In genomic region chr9:71320246-71321155, GRCm38 (mm10) we compare ENCODE assay signal across 11 mouse cellular contexts.
DNase-seq lines count a peak whose midpoint lies in the region; ATAC-seq and TF ChIP-seq lines count a peak whose summit lies in the region.
"Had no signal": no experiment of that assay in that cellular context is flagged by ENCODE, and none has a peak within 500 bp of the region (broad histone marks: within the 10 kb centered on the region; RNA-seq: fewer than 3 reads in every experiment).

No protein-coding gene starts in this region.

- H3K27me3 ChIP-seq in limb, embryonic 14.5 days (ENCODE audit: control insufficient read depth, insufficient read depth, low read length), result no peaks in the 10 kb centered on the region
- H3K27me3 ChIP-seq in limb, embryonic 10.5 days (ENCODE audit: low read depth, poor library complexity, severe bottlenecking), result peaks cover 33% of the 10 kb centered on the region; the same call in 1 of the 2 replicates
- no peaks in the 10 kb centered on the region for H3K27me3 ChIP-seq in kidney, embryonic 16.5 days (ENCODE audit: insufficient read depth, low read length)
- H3K27me3 ChIP-seq: embryonic facial prominence, embryonic 13.5 days; liver, embryonic 13.5 days had no signal

- peaks cover 4% of the 10 kb centered on the region; the same call in 1 of the 2 replicates for H3K4me1 ChIP-seq in limb, embryonic 14.5 days (ENCODE audit: control insufficient read depth, insufficient read depth, low read length)
- peaks cover 12% of the 10 kb centered on the region for H3K4me1 ChIP-seq in limb, embryonic 10.5 days
- peaks cover 31% of the 10 kb centered on the region for H3K4me1 ChIP-seq in kidney, embryonic 16.5 days (ENCODE audit: insufficient read depth, low read length)
- H3K4me1 ChIP-seq: embryonic facial prominence, embryonic 13.5 days; liver, embryonic 13.5 days; neural tube, embryonic 13.5 days had no signal

- DNase-seq in cerebellum, postnatal 10 days, result peak; percentile 46 to 56
- peak; percentile 20 for DNase-seq in limb, embryonic 14.5 days (ENCODE audit: low spot score)
- DNase-seq in limb, embryonic 10.5 days (ENCODE audit: low spot score), result no peak
- DNase-seq in WW6 (ENCODE audit: low read depth, low spot score), result peak; percentile 69
- DNase-seq in ovary, postnatal 14 days (ENCODE audit: low spot score), result no peak
- no peak for DNase-seq in gastrocnemius, postnatal 10 days
- DNase-seq: liver, embryonic 13.5 days had no signal

- no peak for TF ChIP-seq POLR2A in limb, embryonic 14.5 days (IDR thresholded peaks at IDR 0.05; ENCODE audit: borderline replicate concordance, extremely low read depth, insufficient read depth, insufficient read length)

- H3K4me3 ChIP-seq in limb, embryonic 14.5 days (replicated peaks; ENCODE audit: low read length), result no peak overlapping the region
- H3K4me3 ChIP-seq in limb, embryonic 10.5 days, result no peak overlapping the region
- H3K4me3 ChIP-seq in kidney, embryonic 16.5 days (ENCODE audit: low read length), result no peak overlapping the region
- H3K4me3 ChIP-seq: embryonic facial prominence, embryonic 13.5 days; liver, embryonic 13.5 days; neural tube, embryonic 13.5 days had no signal

- no peak overlapping the region for H3K27ac ChIP-seq in limb, embryonic 14.5 days (replicated peaks; ENCODE audit: low read depth, low read length)
- H3K27ac ChIP-seq in limb, embryonic 10.5 days, result no peak overlapping the region
- peak overlapping the region; percentile 86 for H3K27ac ChIP-seq in kidney, embryonic 16.5 days (ENCODE audit: low read length)
- H3K27ac ChIP-seq: embryonic facial prominence, embryonic 13.5 days; liver, embryonic 13.5 days; neural tube, embryonic 13.5 days had no signal

- H3K4me2 ChIP-seq in limb, embryonic 14.5 days (replicated peaks; ENCODE audit: low read depth, low read length, severe bottlenecking), result no peak overlapping the region
- no peak overlapping the region for H3K4me2 ChIP-seq in kidney, embryonic 16.5 days (replicated peaks; ENCODE audit: low read depth, low read length)
- H3K4me2 ChIP-seq: embryonic facial prominence, embryonic 13.5 days; liver, embryonic 13.5 days; neural tube, embryonic 13.5 days had no signal

- no peaks in the 10 kb centered on the region for H3K36me3 ChIP-seq in limb, embryonic 14.5 days (ENCODE audit: control insufficient read depth, insufficient read depth, low read length)
- H3K36me3 ChIP-seq in limb, embryonic 10.5 days, result no peaks in the 10 kb centered on the region
- H3K36me3 ChIP-seq in kidney, embryonic 16.5 days (ENCODE audit: insufficient read depth, low read length), result no peaks in the 10 kb centered on the region
- H3K36me3 ChIP-seq: embryonic facial prominence, embryonic 13.5 days; liver, embryonic 13.5 days; neural tube, embryonic 13.5 days had no signal

- no peaks in the 10 kb centered on the region for H3K9me3 ChIP-seq in limb, embryonic 14.5 days (ENCODE audit: control insufficient read depth, low read length)
- no peaks in the 10 kb centered on the region for H3K9me3 ChIP-seq in limb, embryonic 10.5 days (replicated peaks)
- no peaks in the 10 kb centered on the region for H3K9me3 ChIP-seq in kidney, embryonic 16.5 days (ENCODE audit: low read length)
- H3K9me3 ChIP-seq: embryonic facial prominence, embryonic 13.5 days; liver, embryonic 13.5 days; neural tube, embryonic 13.5 days had no signal

- WGBS in limb, embryonic 14.5 days, result 58% methylated on average over 11 of the region's 11 CpGs
- 57% methylated on average over 11 of the region's 11 CpGs for WGBS in limb, embryonic 10.5 days
- 69% methylated on average over 11 of the region's 11 CpGs for WGBS in kidney, embryonic 16.5 days

- no peak overlapping the region for H3K9ac ChIP-seq in limb, embryonic 14.5 days (ENCODE audit: low read depth, low read length, severe bottlenecking)
- no peak overlapping the region for H3K9ac ChIP-seq in kidney, embryonic 16.5 days (replicated peaks; ENCODE audit: low read length)
- H3K9ac ChIP-seq: embryonic facial prominence, embryonic 13.5 days; liver, embryonic 13.5 days; neural tube, embryonic 13.5 days had no signal

- ATAC-seq in cerebellum, adult (ENCODE audit: insufficient number of reproducible peaks, low FRiP score, low TSS enrichment), result no peak
- no peak for ATAC-seq in limb, embryonic 14.5 days (ENCODE audit: low FRiP score, low read depth)
- no peak for ATAC-seq in kidney, embryonic 16.5 days (ENCODE audit: low FRiP score, low TSS enrichment)

Comparison
In these comparisons a context has a peak if more than half of its experiments do, and no peak if none do; other contexts are left out.
1. DNase-seq: peak in cerebellum, postnatal 10 days (2 of 2), limb, embryonic 14.5 days (single experiment) and WW6 (single experiment); none in limb, embryonic 10.5 days (single experiment), ovary, postnatal 14 days (single experiment) and gastrocnemius, postnatal 10 days (single experiment).